Mouse (Mus musculus): ENCODE results near the gene Uba3. TPM values are rescaled to one million over a fixed set of nuclear protein-coding genes. Genes with fewer than 3 reads are reported as not detected.
A peak's percentile ranks its signal among the peaks of the same experiment; 100 is the strongest.

The Uba3 gene
- polyA plus RNA-seq, 1 experiment from 2014 or later = 93.0 TPM

DNA sequence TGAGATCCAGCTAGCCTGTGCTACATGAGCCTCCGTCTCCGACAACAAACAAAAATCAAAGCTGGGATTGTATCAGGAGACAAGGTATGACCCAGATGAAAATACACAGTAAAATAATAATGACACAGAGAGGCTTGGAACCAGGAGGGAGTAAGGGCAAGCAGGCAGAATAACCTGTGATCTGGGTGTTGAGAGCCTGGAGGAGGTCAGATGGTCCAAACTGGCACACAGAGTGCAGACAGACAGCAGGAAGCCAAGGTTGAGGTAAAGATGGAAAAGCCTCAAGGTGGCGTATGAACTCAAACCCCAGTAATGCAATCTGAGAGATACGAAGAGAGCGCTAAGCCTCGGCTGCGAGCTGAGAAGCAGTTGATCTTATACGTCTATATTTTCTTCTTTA, 19.1 kb upstream of the Uba3 start:
- Histone ChIP-seq H3K4me2 (no peak overlapping the region), H3K9ac (no peak overlapping the region), H3K9me3 (no peaks in the 10 kb centered on the region), H3K27ac (no peak overlapping the region), H3K4me3 (no peak overlapping the region), H3K27me3 (no peaks in the 10 kb centered on the region), H3K36me3 (peaks cover 19% of the 10 kb centered on the region), H3K4me1 (replicated peaks) (peaks cover 20% of the 10 kb centered on the region)
- 93% methylated on average over 8 of the region's 8 CpGs for WGBS
- no peak for ATAC-seq (ENCODE audit: low FRiP score)

DNA sequence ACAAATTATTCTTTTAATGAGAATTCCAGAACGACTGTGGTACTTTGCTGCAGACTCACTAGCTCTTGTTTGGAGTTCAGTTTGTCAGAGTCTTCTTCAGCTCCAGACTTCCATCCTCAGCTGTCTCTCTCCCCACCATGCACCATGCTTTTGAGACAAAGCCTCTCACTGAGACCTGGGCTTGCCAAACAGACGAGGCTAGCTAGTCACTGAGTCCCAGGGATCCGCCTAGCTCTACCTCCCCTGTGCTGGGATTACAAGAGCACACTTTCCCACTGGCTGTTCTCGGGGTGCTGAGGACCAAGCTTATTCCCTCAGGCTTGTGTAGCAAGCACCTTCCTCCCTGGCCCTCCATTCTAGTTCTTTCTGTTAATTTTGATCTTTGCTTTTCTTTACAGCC, 18.1 kb upstream of the Uba3 start:
- Histone ChIP-seq H3K27ac (no peak overlapping the region), H3K9me3 (no peaks in the 10 kb centered on the region), H3K27me3 (no peaks in the 10 kb centered on the region), H3K4me1 (replicated peaks) (peaks cover 20% of the 10 kb centered on the region), H3K9ac (no peak overlapping the region), H3K36me3 (peaks cover 14% of the 10 kb centered on the region), H3K4me3 (no peak overlapping the region), H3K4me2 (no peak overlapping the region)
- ATAC-seq (ENCODE audit: low FRiP score) = no peak
- WGBS = 79% methylated on average over 4 of the region's 4 CpGs

GRCm38 (mm10) chr6:97222931-97223467, 17.6 kb upstream of the Uba3 start:
- 82% methylated on average over 5 of the region's 5 CpGs for WGBS

DNA sequence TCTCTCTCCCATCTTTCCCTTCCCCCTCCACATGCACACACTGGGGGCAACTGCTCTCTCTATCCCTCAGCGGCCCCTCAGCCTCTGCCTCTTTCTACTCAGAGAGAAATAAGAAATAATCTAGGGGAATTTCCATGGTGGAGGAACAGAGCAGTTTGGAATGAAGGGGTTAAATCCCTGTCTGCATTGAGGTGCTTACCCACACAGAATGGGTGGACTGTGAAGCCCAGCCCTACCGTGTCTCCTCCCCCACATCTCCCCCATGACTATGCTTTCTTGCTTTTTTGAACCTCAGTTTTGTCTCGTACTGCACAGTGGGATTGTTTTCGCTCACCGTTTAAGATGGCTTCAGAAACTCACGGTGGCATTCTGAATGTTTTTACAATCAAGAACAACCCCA, 16.9 kb upstream of the Uba3 start:
- ATAC-seq (ENCODE audit: low FRiP score) = no peak
- Histone ChIP-seq H3K36me3 (peaks cover 10% of the 10 kb centered on the region), H3K4me2 (no peak overlapping the region), H3K4me1 (replicated peaks) (peaks cover 20% of the 10 kb centered on the region), H3K4me3 (no peak overlapping the region), H3K27ac (no peak overlapping the region), H3K27me3 (no peaks in the 10 kb centered on the region), H3K9ac (no peak overlapping the region), H3K9me3 (no peaks in the 10 kb centered on the region)
- 57% methylated on average over 6 of the region's 6 CpGs for WGBS

More at GRCm38 (mm10) chr6:97222931-97223467, 17.6 kb upstream of the Uba3 start:
- no peaks in the 10 kb centered on the region for H3K9me3 ChIP-seq
- no peak overlapping the region for H3K4me3 ChIP-seq
- H3K27me3 ChIP-seq = no peaks in the 10 kb centered on the region
- ATAC-seq (ENCODE audit: low FRiP score) = no peak
- peaks cover 20% of the 10 kb centered on the region for H3K4me1 ChIP-seq (replicated peaks)
- H3K4me2 ChIP-seq = no peak overlapping the region
- H3K9ac ChIP-seq = no peak overlapping the region
- H3K36me3 ChIP-seq = peaks cover 14% of the 10 kb centered on the region
- no peak overlapping the region for H3K27ac ChIP-seq

DNA sequence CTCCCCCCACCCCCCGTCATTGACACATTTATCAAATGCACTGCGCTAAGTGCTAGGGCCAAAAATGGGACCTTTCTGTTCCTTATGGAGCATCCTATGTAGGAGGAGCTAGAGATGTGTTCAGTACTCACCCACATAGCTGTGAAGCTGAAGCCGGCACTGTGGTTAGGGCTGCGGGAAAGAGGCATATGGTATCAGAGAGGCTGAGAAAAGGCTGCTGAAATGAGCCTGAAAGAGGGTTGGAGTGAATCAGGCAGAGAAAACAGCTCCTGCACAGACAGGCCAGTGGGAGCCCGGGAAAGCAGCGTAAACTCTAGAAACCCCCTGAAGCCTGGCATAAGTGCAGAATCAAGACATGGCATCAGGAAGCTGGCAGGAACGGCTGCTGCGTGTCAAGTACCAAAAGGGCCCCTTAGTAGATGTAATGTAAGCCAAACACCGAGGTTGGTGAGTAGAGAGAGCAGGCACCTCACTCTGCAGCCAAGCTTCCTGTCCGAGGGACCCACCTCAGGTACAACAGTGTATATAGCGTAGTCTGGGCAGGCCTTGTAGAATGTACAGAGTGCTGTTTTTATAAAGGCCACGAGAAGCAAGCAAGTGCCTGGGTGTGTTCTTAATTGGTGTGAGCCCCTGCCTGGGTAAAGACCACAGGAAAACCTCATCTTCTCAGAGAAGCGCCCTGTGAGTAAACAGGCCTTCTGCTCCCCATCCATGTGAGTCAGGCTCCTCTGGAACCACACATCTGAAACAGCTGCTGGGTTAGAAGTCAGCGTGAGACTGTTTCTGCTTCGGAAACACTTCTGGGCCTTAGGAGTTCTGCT, 16.0 kb upstream of the Uba3 start:
- Histone ChIP-seq H3K4me1 (replicated peaks) (peaks cover 20% of the 10 kb centered on the region), H3K27ac (0 out of 2 replicates have a peak overlapping the region, but pooled peaks have one; percentile 20), H3K4me2 (no peak overlapping the region), H3K36me3 (peaks cover 3% of the 10 kb centered on the region; the same call in 1 of the 2 replicates), H3K9ac (no peak overlapping the region), H3K27me3 (no peaks in the 10 kb centered on the region), H3K9me3 (no peaks in the 10 kb centered on the region), H3K4me3 (no peak overlapping the region)
- WGBS = 75% methylated on average over 15 of the region's 15 CpGs
- no peak for ATAC-seq (ENCODE audit: low FRiP score)

DNA sequence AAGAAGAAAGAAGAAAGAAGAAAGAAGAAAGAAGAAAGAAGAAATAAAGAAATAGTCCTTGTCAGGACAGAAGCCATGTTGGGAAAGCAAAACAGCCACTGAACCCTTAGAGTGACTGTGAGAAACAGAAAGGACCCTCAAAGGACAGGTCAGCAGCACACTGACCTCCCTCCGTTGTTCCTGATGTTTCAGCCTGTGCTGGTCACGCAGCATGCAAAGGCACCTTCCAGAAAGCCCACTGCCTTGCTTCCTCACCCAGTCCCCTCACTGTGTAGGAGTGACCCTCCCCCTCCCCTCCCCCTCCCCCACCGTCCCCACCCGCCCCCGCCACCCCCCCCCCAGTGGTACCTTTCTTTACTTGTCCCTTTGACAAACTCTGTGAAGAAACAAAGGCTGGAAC, 15.2 kb upstream of the Uba3 start:
- WGBS = 44% methylated on average over 2 of the region's 5 CpGs
- H3K27me3 ChIP-seq = no peaks in the 10 kb centered on the region
- no peaks in the 10 kb centered on the region for H3K9me3 ChIP-seq
- H3K4me1 ChIP-seq (replicated peaks) = peaks cover 13% of the 10 kb centered on the region
- H3K4me3 ChIP-seq = no peak overlapping the region
- peaks cover 2% of the 10 kb centered on the region; the same call in 1 of the 2 replicates for H3K36me3 ChIP-seq
- no peak overlapping the region for H3K4me2 ChIP-seq
- no peak overlapping the region for H3K27ac ChIP-seq
- H3K9ac ChIP-seq = no peak overlapping the region
- ATAC-seq (ENCODE audit: low FRiP score) = no peak

GRCm38 (mm10) chr6:97216154-97216821, 10.8 kb upstream of the Uba3 start:
- WGBS = 86% methylated on average over 4 of the region's 4 CpGs
- Histone ChIP-seq H3K4me2 (no peak overlapping the region), H3K27me3 (no peaks in the 10 kb centered on the region), H3K9ac (no peak overlapping the region), H3K9me3 (no peaks in the 10 kb centered on the region), H3K4me3 (no peak overlapping the region), H3K4me1 (replicated peaks) (peaks cover 30% of the 10 kb centered on the region), H3K36me3 (peaks cover 10% of the 10 kb centered on the region), H3K27ac (no peak overlapping the region)
- ATAC-seq (ENCODE audit: low FRiP score) = no peak

DNA sequence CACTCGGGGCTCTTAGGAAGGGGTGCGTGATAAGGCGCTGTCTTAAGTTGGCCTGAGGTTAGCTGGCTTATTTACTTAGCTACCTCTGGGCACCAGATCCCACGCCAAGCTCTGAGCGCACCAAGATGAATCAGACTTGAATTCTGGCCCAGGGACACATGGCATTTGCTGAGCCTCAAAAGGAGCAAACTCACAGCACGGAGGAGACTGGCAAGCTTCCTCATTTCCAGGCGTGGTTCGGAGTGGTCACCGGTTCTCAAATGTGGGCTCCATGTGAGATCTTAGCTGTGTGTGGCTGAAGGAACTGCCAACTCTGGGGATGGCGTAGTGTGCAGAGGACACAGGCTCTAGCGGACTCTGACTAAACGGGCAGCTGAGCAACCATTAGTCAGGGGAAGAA, 6.5 kb upstream of the Uba3 start:
- Histone ChIP-seq H3K36me3 (peaks cover 10% of the 10 kb centered on the region), H3K27me3 (no peaks in the 10 kb centered on the region)

DNA sequence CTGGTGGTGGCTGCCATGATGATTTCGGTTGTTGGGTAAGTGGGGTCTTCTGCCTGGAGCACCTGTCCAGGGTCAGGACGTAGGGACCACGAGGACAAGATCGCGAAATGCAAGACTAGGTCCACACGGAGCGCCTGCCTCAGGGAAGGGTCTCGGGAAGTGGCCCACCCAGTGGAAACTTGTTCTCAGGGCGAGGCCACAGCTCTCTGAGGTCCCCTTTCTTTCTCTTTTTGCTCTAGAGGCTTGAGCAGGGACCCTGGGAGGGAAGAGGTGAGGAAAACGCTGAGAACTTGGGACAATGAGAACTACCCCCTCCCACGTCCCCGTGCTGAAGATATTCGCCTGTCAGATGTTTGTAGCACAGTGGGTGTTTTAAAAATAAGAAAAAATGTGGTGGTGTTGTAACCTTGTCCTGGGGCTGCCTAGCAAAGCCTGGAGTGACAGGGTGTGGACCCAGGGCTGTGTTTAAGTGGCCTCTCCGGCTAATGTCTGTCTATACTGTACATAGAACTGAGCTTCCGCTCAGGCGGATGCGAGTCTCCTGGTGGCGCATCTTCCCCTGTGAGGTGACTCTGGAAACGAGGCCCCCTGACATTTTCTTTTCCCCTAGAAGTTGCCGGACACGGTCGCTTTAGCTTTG, 5.6 kb upstream of the Uba3 start:
- Histone ChIP-seq H3K4me1 (replicated peaks) (peaks cover 31% of the 10 kb centered on the region), H3K27ac (peak overlapping the region; percentile 82), H3K9ac (peak overlapping the region; percentile 89), H3K4me3 (peak overlapping the region; percentile 75), H3K36me3 (peaks cover 10% of the 10 kb centered on the region), H3K4me2 (peak overlapping the region; percentile 73), H3K9me3 (no peaks in the 10 kb centered on the region), H3K27me3 (no peaks in the 10 kb centered on the region)
- 4% methylated on average over 22 of the region's 22 CpGs for WGBS
- peak; percentile 67 for ATAC-seq (ENCODE audit: low FRiP score)

More for the DNA sequence above, 6.5 kb upstream of the Uba3 start:
- Histone ChIP-seq H3K4me3 (peak overlapping the region; percentile 75), H3K9ac (peak overlapping the region; percentile 89), H3K9me3 (no peaks in the 10 kb centered on the region), H3K4me2 (peak overlapping the region; percentile 73), H3K27ac (no peak overlapping the region), H3K4me1 (replicated peaks) (peaks cover 31% of the 10 kb centered on the region)
- no peak for ATAC-seq (ENCODE audit: low FRiP score)
- WGBS = 78% methylated on average over 12 of the region's 12 CpGs

DNA sequence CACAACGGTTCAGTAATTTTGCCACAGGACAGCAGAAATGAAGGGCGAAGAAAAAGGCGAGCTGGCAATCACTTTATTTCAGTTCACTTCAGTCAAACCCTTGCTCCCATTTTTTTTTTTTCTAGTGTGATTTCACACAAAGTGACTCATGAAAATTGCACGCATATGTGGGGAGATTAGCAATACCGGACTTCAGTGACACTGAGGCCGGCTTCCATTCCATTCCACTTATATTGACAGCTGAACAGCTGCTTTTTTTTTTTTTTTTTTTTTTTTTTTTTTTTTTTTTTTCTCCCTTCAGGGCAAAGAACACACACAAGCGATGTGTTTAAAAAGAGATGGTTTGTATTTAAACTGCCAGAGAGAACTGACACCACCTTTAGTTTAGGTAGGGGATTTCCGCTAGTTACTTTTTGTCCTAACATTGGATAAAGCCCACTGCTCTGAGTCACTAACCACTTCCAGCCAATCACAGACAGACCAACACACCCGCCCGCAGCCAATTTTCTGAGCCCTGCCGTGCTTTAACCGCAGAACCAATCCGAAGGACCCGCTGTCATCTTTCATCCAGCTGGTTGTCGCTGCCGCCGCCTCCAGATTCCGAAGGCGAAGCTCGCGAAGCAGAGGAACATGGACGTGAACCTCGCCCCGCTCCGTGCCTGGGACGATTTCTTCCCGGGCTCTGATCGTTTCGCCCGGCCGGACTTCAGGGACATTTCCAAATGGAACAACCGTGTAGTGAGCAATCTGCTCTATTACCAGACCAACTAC, 4.9 kb upstream of the Uba3 start, which contains the start of gene Arl6ip5:
Arl6ip5 (plus strand) TSS at position 499 of the 771 bp plus-strand sequence.
- Histone ChIP-seq H3K4me2 (peak within 1 kb of the TSS; percentile 73), H3K4me1 (replicated peaks) (peaks cover 31% of the 10 kb centered on the region), H3K9me3 (no peaks in the 10 kb centered on the region), H3K9ac (peak within 1 kb of the TSS; percentile 89), H3K36me3 (peaks cover 10% of the 10 kb centered on the region), H3K4me3 (peak within 1 kb of the TSS; percentile 75), H3K27ac (peak within 1 kb of the TSS; percentile 82), H3K27me3 (no peaks in the 10 kb centered on the region)
- 11% methylated on average over 32 of the region's 32 CpGs for WGBS
- ATAC-seq (ENCODE audit: low FRiP score) = peak; percentile 75

- Histone ChIP-seq H3K4me1 (replicated peaks) (peaks cover 32% of the 10 kb centered on the region), H3K36me3 (peaks cover 5% of the 10 kb centered on the region), H3K9ac (no peak overlapping the region), H3K9me3 (no peaks in the 10 kb centered on the region), H3K27me3 (no peaks in the 10 kb centered on the region), H3K4me2 (no peak overlapping the region), H3K4me3 (no peak overlapping the region), H3K27ac (no peak overlapping the region)
- WGBS = 82% methylated on average over 4 of the region's 4 CpGs
- no peak for ATAC-seq (ENCODE audit: low FRiP score)
Measured at GRCm38 (mm10) chr6:97209751-97210150, 4.3 kb upstream of the Uba3 start.

Data from hindbrain, embryonic 13.5 days (tissue).